Mouse (Mus musculus): Measurements from ENCODE around the gene Slc18a3.

Slc18a3 gene

GRCm38 (mm10) chr14:32464601-32465505 lies at the start of gene Slc18a3:
Gene Slc18a3 (minus strand): TSS chr14:32464850.
- no peak for DNase-seq

GRCm38 (mm10) chr14:32513336-32514032 lies 48.8 kb upstream of the Slc18a3 start, which contains the start of gene Ercc6:
Gene Ercc6 (plus strand): TSS chr14:32513521.
- DNase-seq: peak; percentile 95

- DNase-seq: peak; percentile 48
Measured at GRCm38 (mm10) chr14:32512912-32513311, 48.3 kb upstream of the Slc18a3 start.

- DNase-seq: no peak
Measured at GRCm38 (mm10) chr14:32509443-32509961, 44.9 kb upstream of the Slc18a3 start.

GRCm38 (mm10) chr14:32508105-32508835 lies 43.6 kb upstream of the Slc18a3 start:
- no peak for DNase-seq

GRCm38 (mm10) chr14:32507216-32507615 lies 42.6 kb upstream of the Slc18a3 start:
- DNase-seq: no peak

GRCm38 (mm10) chr14:32506329-32506728 lies 41.7 kb upstream of the Slc18a3 start:
- no peak for DNase-seq

GRCm38 (mm10) chr14:32503897-32504296 lies 39.2 kb upstream of the Slc18a3 start:
- no peak for DNase-seq

- no peak for DNase-seq
Measured at GRCm38 (mm10) chr14:32502764-32503688, 38.4 kb upstream of the Slc18a3 start.

- no peak for DNase-seq
Measured at GRCm38 (mm10) chr14:32501303-32501702, 36.7 kb upstream of the Slc18a3 start.

GRCm38 (mm10) chr14:32496115-32496850 lies 31.6 kb upstream of the Slc18a3 start:
- no peak for DNase-seq

GRCm38 (mm10) chr14:32492521-32492920 lies 27.9 kb upstream of the Slc18a3 start:
- DNase-seq: no peak

- no peak for DNase-seq
Measured at GRCm38 (mm10) chr14:32482061-32482460, 17.4 kb upstream of the Slc18a3 start.

- peak; percentile 20 for DNase-seq
Measured at GRCm38 (mm10) chr14:32477581-32477980, 12.9 kb upstream of the Slc18a3 start.

GRCm38 (mm10) chr14:32476559-32476958 lies 11.9 kb upstream of the Slc18a3 start:
- no peak for DNase-seq

GRCm38 (mm10) chr14:32472996-32473395 lies 8.3 kb upstream of the Slc18a3 start:
- peak; percentile 67 for DNase-seq

GRCm38 (mm10) chr14:32467606-32468005 lies 3.0 kb upstream of the Slc18a3 start:
- no peak for DNase-seq

- no peak for DNase-seq
Measured at GRCm38 (mm10) chr14:32465889-32466288, 1.2 kb upstream of the Slc18a3 start, which contains the start of gene Chat. Gene Chat (minus strand): TSS chr14:32465989.

- DNase-seq: no peak
Measured at GRCm38 (mm10) chr14:32465506-32465870, 838 bp upstream of the Slc18a3 start.

GRCm38 (mm10) chr14:32463211-32464040 lies 1.2 kb downstream of the Slc18a3 start:
- DNase-seq: no peak
